Mouse (Mus musculus): Measurements from ENCODE around the gene 9530068E07Rik. TPM values are rescaled to one million over a fixed set of nuclear protein-coding genes. Genes with fewer than 3 reads are reported as not detected.
"Not testable (repeated sequence)": the region's sequence is repeated elsewhere in the genome, so short reads cannot be mapped to it uniquely, and the experiment has no call there.

9530068E07Rik gene
- polyA plus RNA-seq (2012; rRNA removed) = 78.5 and 79.1 TPM in 2 replicates

- Histone ChIP-seq H3K27ac (ENCODE audit: insufficient read depth, low read length) (peak within 1 kb of the TSS; percentile 89), H3K4me1 (ENCODE audit: control insufficient read depth, insufficient read depth, low read length) (peaks cover 6% of the 10 kb centered on the region), H3K4me3 (ENCODE audit: insufficient read depth, low read length) (peak within 1 kb of the TSS; percentile 84)
- TF ChIP-seq CTCF (IDR thresholded peaks at IDR 0.05; ENCODE audit: extremely low read depth, insufficient read depth, low read length) (no peak), POLR2A (IDR thresholded peaks at IDR 0.05; ENCODE audit: extremely low read depth, insufficient read depth, low read length) (peak; percentile 90)
These were observed at the start of gene 9530068E07Rik for GRCm38 (mm10) chr11:52395940-52396596. Gene 9530068E07Rik (plus strand): TSS chr11:52396428.

- H3K4me3 ChIP-seq (ENCODE audit: insufficient read depth, low read length) = no peak overlapping the region; the same call in 1 of the 2 replicates
- TF ChIP-seq POLR2A (IDR thresholded peaks at IDR 0.05; ENCODE audit: extremely low read depth, insufficient read depth, low read length) (no peak), CTCF (IDR thresholded peaks at IDR 0.05; ENCODE audit: extremely low read depth, insufficient read depth, low read length) (no peak)
- 0 out of 2 replicates have a peak overlapping the region, but pooled peaks have one; percentile 14 for H3K27ac ChIP-seq (ENCODE audit: insufficient read depth, low read length)
- no peaks in the 10 kb centered on the region for H3K4me1 ChIP-seq (ENCODE audit: control insufficient read depth, insufficient read depth, low read length)
These were observed 49.6 kb upstream of the 9530068E07Rik start for GRCm38 (mm10) chr11:52346635-52347005.

- no peaks in the 10 kb centered on the region for H3K4me1 ChIP-seq (ENCODE audit: control insufficient read depth, insufficient read depth, low read length)
- no peak for TF ChIP-seq POLR2A (IDR thresholded peaks at IDR 0.05; ENCODE audit: extremely low read depth, insufficient read depth, low read length)
- H3K27ac ChIP-seq (ENCODE audit: insufficient read depth, low read length) = no peak overlapping the region
- H3K4me3 ChIP-seq (ENCODE audit: insufficient read depth, low read length) = no peak overlapping the region
These were observed 48.1 kb upstream of the 9530068E07Rik start for GRCm38 (mm10) chr11:52348156-52348555.

DNA sequence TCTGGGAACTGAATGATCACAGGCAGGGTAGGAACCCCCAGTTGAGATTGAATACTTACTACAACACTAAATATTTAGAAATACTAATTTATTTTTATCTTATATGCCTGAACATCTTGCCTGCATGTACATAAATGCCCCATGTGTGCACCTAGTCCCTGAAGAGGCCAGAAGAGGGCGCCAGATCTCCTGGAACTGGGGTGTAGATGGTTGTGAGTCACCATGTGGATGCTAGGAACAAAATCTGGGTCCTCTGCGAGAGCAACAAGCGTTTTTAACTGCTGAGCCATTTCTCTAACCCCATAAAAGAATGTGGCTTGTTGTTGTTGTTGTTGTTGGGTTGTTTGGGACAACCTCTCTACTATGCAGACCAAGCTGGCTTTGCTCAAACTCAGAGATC is 47.5 kb upstream of the 9530068E07Rik start:
- Histone ChIP-seq H3K4me3 (ENCODE audit: insufficient read depth, low read length) (no peak overlapping the region), H3K4me1 (ENCODE audit: control insufficient read depth, insufficient read depth, low read length) (no peaks in the 10 kb centered on the region), H3K27ac (ENCODE audit: insufficient read depth, low read length) (no peak overlapping the region)
- TF ChIP-seq POLR2A (IDR thresholded peaks at IDR 0.05; ENCODE audit: extremely low read depth, insufficient read depth, low read length) (no peak), CTCF (IDR thresholded peaks at IDR 0.05; ENCODE audit: extremely low read depth, insufficient read depth, low read length) (no peak)

DNA sequence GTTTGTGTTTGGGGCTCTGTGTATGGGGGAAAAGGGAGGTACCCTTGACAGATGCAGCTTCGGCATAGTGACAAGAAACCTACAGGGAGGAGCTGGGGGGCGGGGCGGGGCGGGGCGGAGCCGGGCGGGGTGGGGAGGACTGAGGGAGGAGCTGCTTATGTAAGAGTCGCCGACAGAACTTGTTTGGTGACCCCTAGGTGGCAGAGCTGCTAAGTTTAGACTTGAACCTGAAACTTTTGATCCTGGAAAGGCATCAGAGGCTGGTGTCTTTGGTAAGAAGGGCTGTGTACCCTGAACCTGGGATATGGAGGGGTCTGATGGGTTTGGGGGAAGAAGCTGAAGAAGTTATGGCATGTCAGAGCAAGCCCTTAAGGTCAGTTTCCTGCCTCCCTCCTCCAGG is 45.3 kb upstream of the 9530068E07Rik start:
- H3K4me3 ChIP-seq (ENCODE audit: insufficient read depth, low read length) = no peak overlapping the region
- H3K4me1 ChIP-seq (ENCODE audit: control insufficient read depth, insufficient read depth, low read length) = no peaks in the 10 kb centered on the region
- TF ChIP-seq CTCF (IDR thresholded peaks at IDR 0.05; ENCODE audit: extremely low read depth, insufficient read depth, low read length) = no peak
- no peak for TF ChIP-seq POLR2A (IDR thresholded peaks at IDR 0.05; ENCODE audit: extremely low read depth, insufficient read depth, low read length)
- no peak overlapping the region for H3K27ac ChIP-seq (ENCODE audit: insufficient read depth, low read length)

- H3K4me1 ChIP-seq (ENCODE audit: control insufficient read depth, insufficient read depth, low read length) = no peaks in the 10 kb centered on the region
- H3K4me3 ChIP-seq (ENCODE audit: insufficient read depth, low read length) = no peak overlapping the region
- no peak overlapping the region for H3K27ac ChIP-seq (ENCODE audit: insufficient read depth, low read length)
- TF ChIP-seq CTCF (IDR thresholded peaks at IDR 0.05; ENCODE audit: extremely low read depth, insufficient read depth, low read length) = no peak
- no peak for TF ChIP-seq POLR2A (IDR thresholded peaks at IDR 0.05; ENCODE audit: extremely low read depth, insufficient read depth, low read length)
These were observed 44.0 kb upstream of the 9530068E07Rik start for GRCm38 (mm10) chr11:52352271-52352670.

GRCm38 (mm10) chr11:52354644-52355043 is 41.6 kb upstream of the 9530068E07Rik start:
- Histone ChIP-seq H3K4me3 (ENCODE audit: insufficient read depth, low read length) (no peak overlapping the region), H3K27ac (ENCODE audit: insufficient read depth, low read length) (no peak overlapping the region), H3K4me1 (ENCODE audit: control insufficient read depth, insufficient read depth, low read length) (no peaks in the 10 kb centered on the region)
- TF ChIP-seq POLR2A (IDR thresholded peaks at IDR 0.05; ENCODE audit: extremely low read depth, insufficient read depth, low read length) (no peak), CTCF (IDR thresholded peaks at IDR 0.05; ENCODE audit: extremely low read depth, insufficient read depth, low read length) (no peak)

GRCm38 (mm10) chr11:52355601-52356000 is 40.6 kb upstream of the 9530068E07Rik start:
- no peak overlapping the region for H3K27ac ChIP-seq (ENCODE audit: insufficient read depth, low read length)
- H3K4me1 ChIP-seq (ENCODE audit: control insufficient read depth, insufficient read depth, low read length) = no peaks in the 10 kb centered on the region
- no peak overlapping the region for H3K4me3 ChIP-seq (ENCODE audit: insufficient read depth, low read length)
- TF ChIP-seq CTCF (IDR thresholded peaks at IDR 0.05; ENCODE audit: extremely low read depth, insufficient read depth, low read length) (no peak), POLR2A (IDR thresholded peaks at IDR 0.05; ENCODE audit: extremely low read depth, insufficient read depth, low read length) (no peak)

- H3K4me3 ChIP-seq (ENCODE audit: insufficient read depth, low read length); H3K4me1 ChIP-seq (ENCODE audit: control insufficient read depth, insufficient read depth, low read length); H3K27ac ChIP-seq (ENCODE audit: insufficient read depth, low read length): not testable (repeated sequence)
These were observed 39.1 kb upstream of the 9530068E07Rik start for GRCm38 (mm10) chr11:52357091-52357490.

- no peak overlapping the region for H3K27ac ChIP-seq (ENCODE audit: insufficient read depth, low read length)
- H3K4me3 ChIP-seq (ENCODE audit: insufficient read depth, low read length) = no peak overlapping the region
- peaks cover 5% of the 10 kb centered on the region; the same call in 1 of the 2 replicates for H3K4me1 ChIP-seq (ENCODE audit: control insufficient read depth, insufficient read depth, low read length)
- TF ChIP-seq POLR2A (IDR thresholded peaks at IDR 0.05; ENCODE audit: extremely low read depth, insufficient read depth, low read length) (no peak), CTCF (IDR thresholded peaks at IDR 0.05; ENCODE audit: extremely low read depth, insufficient read depth, low read length) (no peak)
These were observed 37.7 kb upstream of the 9530068E07Rik start for GRCm38 (mm10) chr11:52358520-52358919.
